Mouse (Mus musculus) lung, embryonic 14.5 days (tissue): Measurements from ENCODE around the gene Ipo4. TPM values are rescaled to one million over a fixed set of nuclear protein-coding genes. Genes with fewer than 3 reads are reported as not detected.

Source experiments
- ATAC-seq: fragments of 200-750 bp; cut with Nextera tagmentation; 2 replicates; pipeline ENCODE4 v1.8.0; 2017; ENCODE audit warnings: mild to moderate bottlenecking, moderate TSS enrichment, moderate library complexity; ENCODE audit not compliant: insufficient read depth
- DNase-seq: peaks from one replicate; pipeline ENCODE4 v3.0.0-alpha.2; 2015
- H3K27ac ChIP-seq: fragments of 300-500 bp; sonication (generic); 2 replicates; pipeline ENCODE4 v1.5.1; 2014; ENCODE audit warnings: low read depth, mild to moderate bottlenecking, moderate library complexity
- H3K27me3 ChIP-seq: fragments of 300-500 bp; sonication (generic); 2 replicates; pipeline ENCODE4 v1.6.1; 2014; ENCODE audit warnings: low read length, control low read depth; ENCODE audit not compliant: insufficient read depth
- H3K36me3 ChIP-seq: fragments of 300-500 bp; sonication (generic); 2 replicates; pipeline ENCODE4 v1.6.1; 2014; ENCODE audit warnings: control low read depth; ENCODE audit not compliant: insufficient read depth
- H3K4me1 ChIP-seq: fragments of 300-500 bp; sonication (generic); 2 replicates; pipeline ENCODE4 v1.6.1; 2014; ENCODE audit warnings: antibody characterized with exemption, control low read depth; ENCODE audit not compliant: insufficient read depth
- H3K4me2 ChIP-seq: fragments of 300-500 bp; sonication (generic); 2 replicates; pipeline ENCODE4 v1.6.1; 2014; ENCODE audit warnings: mild to moderate bottlenecking
- H3K4me3 ChIP-seq: fragments of 300-500 bp; sonication (generic); 2 replicates; pipeline ENCODE4 v1.5.1; 2014; ENCODE audit warnings: low read depth, low read length
- H3K9ac ChIP-seq: fragments of 300-500 bp; sonication (generic); 2 replicates; pipeline ENCODE4 v1.6.1; 2014
- H3K9me3 ChIP-seq: fragments of 300-500 bp; sonication (generic); 2 replicates; pipeline ENCODE4 v1.6.1; 2016; ENCODE audit warnings: low read depth, low read length, control low read depth
- CTCF ChIP-seq: IDR thresholded peaks from 2 replicates; pipeline ENCODE4 v1.5.1; 2016; ENCODE audit warnings: antibody characterized with exemption, low read depth
- WGBS: fragments of 180-500 bp; shearing (Covaris S2); extraction: QIAGEN DNeasy Blood & Tissue Kit; methylation state at CpG from one replicate; pipeline ENCODE4 v1.1.7; 2014; 5-methylcytosine and 5-hydroxymethylcytosine counted together
- polyA plus RNA-seq: library from polyadenylated mRNA; unstranded; fragments of >200 nt; fragmentation: Nextera tagmentation; extraction: Ambion mirVana; gene quantifications from 2 replicates; pipeline ENCODE4 v1.2.1, GENCODE M21; 2014

Ipo4 gene
- polyA plus RNA-seq, 1 experiment from 2014 or later, result 115 TPM

- DNase-seq, result peak; percentile 56
- H3K36me3 ChIP-seq, result peaks cover 35% of the 10 kb centered on the region
- 21% methylated on average over 17 of the region's 17 CpGs for WGBS
Measured at GRCm38 (mm10) chr14:55644261-55644888, 8.6 kb upstream of the Ipo4 start.

GRCm38 (mm10) chr14:55643060-55643907, 7.5 kb upstream of the Ipo4 start, which contains the start of gene Tm9sf1:
Gene Tm9sf1 (minus strand): TSS chr14:55643806.
- peak within 1 kb of the TSS; percentile 96 for H3K9ac ChIP-seq
- DNase-seq (peak; percentile 86), ATAC-seq (peak; percentile 89)
- H3K4me2 ChIP-seq, result peak within 1 kb of the TSS; percentile 90
- H3K36me3 ChIP-seq, result peaks cover 46% of the 10 kb centered on the region
- peak within 1 kb of the TSS; percentile 99 for H3K4me3 ChIP-seq
- H3K27me3 ChIP-seq, result no peaks in the 10 kb centered on the region
- TF ChIP-seq CTCF, result no peak
- WGBS, result under 1% methylated on average over 89 of the region's 89 CpGs
- no peaks in the 10 kb centered on the region for H3K9me3 ChIP-seq
- peak within 1 kb of the TSS; percentile 96 for H3K27ac ChIP-seq
- peaks cover 6% of the 10 kb centered on the region; the same call in 1 of the 2 replicates for H3K4me1 ChIP-seq

More at GRCm38 (mm10) chr14:55644261-55644888, 8.6 kb upstream of the Ipo4 start:
- Histone ChIP-seq H3K27ac (peak overlapping the region; percentile 96; the same call in 1 of the 2 replicates), H3K4me3 (peak overlapping the region; percentile 99), H3K9ac (peak overlapping the region; percentile 96), H3K27me3 (no peaks in the 10 kb centered on the region), H3K4me1 (peaks cover 6% of the 10 kb centered on the region; the same call in 1 of the 2 replicates), H3K4me2 (peak overlapping the region; percentile 90), H3K9me3 (no peaks in the 10 kb centered on the region)
- TF ChIP-seq CTCF, result no peak
- ATAC-seq, result no peak

GRCm38 (mm10) chr14:55642679-55643059, 6.9 kb upstream of the Ipo4 start:
- Histone ChIP-seq H3K27ac (peak overlapping the region; percentile 96), H3K4me3 (peak overlapping the region; percentile 99), H3K9me3 (no peaks in the 10 kb centered on the region), H3K4me1 (peaks cover 6% of the 10 kb centered on the region; the same call in 1 of the 2 replicates), H3K4me2 (peak overlapping the region; percentile 90), H3K9ac (peak overlapping the region; percentile 96), H3K27me3 (no peaks in the 10 kb centered on the region), H3K36me3 (peaks cover 52% of the 10 kb centered on the region)
- DNase-seq (no peak), ATAC-seq (peak; percentile 37; the same call in 1 of the 2 replicates)
- 16% methylated on average over 8 of the region's 8 CpGs for WGBS
- no peak for TF ChIP-seq CTCF

- no peak for DNase-seq
Measured at GRCm38 (mm10) chr14:55641291-55641690, 5.5 kb upstream of the Ipo4 start.

GRCm38 (mm10) chr14:55640816-55641215, 5.1 kb upstream of the Ipo4 start:
- DNase-seq (no peak), ATAC-seq (no peak)
- Histone ChIP-seq H3K9me3 (no peaks in the 10 kb centered on the region), H3K27me3 (no peaks in the 10 kb centered on the region), H3K9ac (no peak overlapping the region), H3K4me3 (no peak overlapping the region), H3K27ac (no peak overlapping the region), H3K36me3 (peaks cover 57% of the 10 kb centered on the region), H3K4me1 (peaks cover 6% of the 10 kb centered on the region; the same call in 1 of the 2 replicates), H3K4me2 (no peak overlapping the region)
- WGBS, result 95% methylated on average over 14 of the region's 14 CpGs
- no peak for TF ChIP-seq CTCF

More at GRCm38 (mm10) chr14:55641291-55641690, 5.5 kb upstream of the Ipo4 start:
- Histone ChIP-seq H3K9ac (no peak overlapping the region), H3K9me3 (no peaks in the 10 kb centered on the region), H3K4me1 (peaks cover 6% of the 10 kb centered on the region; the same call in 1 of the 2 replicates), H3K4me2 (no peak overlapping the region; the same call in 1 of the 2 replicates), H3K27me3 (no peaks in the 10 kb centered on the region), H3K36me3 (peaks cover 60% of the 10 kb centered on the region), H3K4me3 (no peak overlapping the region), H3K27ac (no peak overlapping the region)
- 93% methylated on average over 13 of the region's 13 CpGs for WGBS
- TF ChIP-seq CTCF, result no peak
- no peak for ATAC-seq

- Histone ChIP-seq H3K9me3 (no peaks in the 10 kb centered on the region), H3K36me3 (peaks cover 71% of the 10 kb centered on the region), H3K27me3 (no peaks in the 10 kb centered on the region), H3K4me1 (no peaks in the 10 kb centered on the region), H3K27ac (no peak within 1 kb of the TSS), H3K9ac (no peak within 1 kb of the TSS), H3K4me3 (no peak within 1 kb of the TSS), H3K4me2 (no peak within 1 kb of the TSS)
- DNase-seq, result no peak
- WGBS, result 89% methylated on average over 9 of the region's 9 CpGs
- no peak for ATAC-seq
- no peak for TF ChIP-seq CTCF
Measured at GRCm38 (mm10) chr14:55637795-55638194, 2.0 kb upstream of the Ipo4 start, which contains the start of gene Gm49378. Gene Gm49378 (minus strand): TSS chr14:55637895.
